Mouse (Mus musculus) activated CD4-positive, CD25-positive, alpha-beta regulatory T cell, adult 4 months (primary cell): Measurements from ENCODE around the gene Slc39a7. TPM values are rescaled to one million over a fixed set of nuclear protein-coding genes. Genes with fewer than 3 reads are reported as not detected.
"Not testable (repeated sequence)": the region's sequence is repeated elsewhere in the genome, so short reads cannot be mapped to it uniquely, and the experiment has no call there.

Experiments used
- ATAC-seq: one replicate; pipeline ENCODE4 v1.8.0; 2017
- polyA plus RNA-seq, 2 experiments: library from polyadenylated mRNA; unstranded; fragments of 100-300 nt; shearing (Covaris generic); gene quantifications; one replicate each; pipeline ENCODE4 v1.2.1; 2017

Slc39a7 gene
- polyA plus RNA-seq, 2 experiments from 2014 or later, result 34.6 to 49.4 TPM

- ATAC-seq, result no peak
Measured at GRCm38 (mm10) chr17:34029890-34030595, 1.4 kb downstream of the Slc39a7 start.

- ATAC-seq, result no peak
Measured at GRCm38 (mm10) chr17:34029150-34029889, 2.2 kb downstream of the Slc39a7 start.

- no peak for ATAC-seq
Measured at GRCm38 (mm10) chr17:34028501-34029149, 2.9 kb downstream of the Slc39a7 start.

- ATAC-seq, result peak; percentile 41
Measured at GRCm38 (mm10) chr17:34027656-34028223, 3.7 kb downstream of the Slc39a7 start, which contains the start of gene H2-Ke6. Gene H2-Ke6, minus strand, starts transcription at chr17:34028060.

- peak; percentile 60 for ATAC-seq
Measured at GRCm38 (mm10) chr17:34026917-34027655, 4.4 kb downstream of the Slc39a7 start.

GRCm38 (mm10) chr17:34026221-34026620, 5.3 kb downstream of the Slc39a7 start:
- no peak for ATAC-seq

- ATAC-seq, result no peak
Measured at GRCm38 (mm10) chr17:34025756-34026151, 5.7 kb downstream of the Slc39a7 start.

- peak; percentile 3 for ATAC-seq
Measured at GRCm38 (mm10) chr17:34024861-34025755, 6.4 kb downstream of the Slc39a7 start.

GRCm38 (mm10) chr17:34024317-34024821, 7.1 kb downstream of the Slc39a7 start, which contains the start of gene Ring1:
Gene Ring1, minus strand, starts transcription at chr17:34024680.
- peak; percentile 36 for ATAC-seq

- ATAC-seq, result no peak
Measured at GRCm38 (mm10) chr17:34023678-34024077, 7.8 kb downstream of the Slc39a7 start.

- no peak for ATAC-seq
Measured at GRCm38 (mm10) chr17:34022987-34023386, 8.5 kb downstream of the Slc39a7 start.

- no peak for ATAC-seq
Measured at GRCm38 (mm10) chr17:34022414-34022783, 9.1 kb downstream of the Slc39a7 start.

- ATAC-seq, result no peak
Measured at GRCm38 (mm10) chr17:34021539-34022413, 9.7 kb downstream of the Slc39a7 start.

- no peak for ATAC-seq
Measured at GRCm38 (mm10) chr17:34013436-34013835, 18.0 kb downstream of the Slc39a7 start.

- ATAC-seq, result no peak
Measured at GRCm38 (mm10) chr17:34010156-34010555, 21.3 kb downstream of the Slc39a7 start.

- no peak for ATAC-seq
Measured at GRCm38 (mm10) chr17:34006570-34006969, 24.9 kb downstream of the Slc39a7 start.

GRCm38 (mm10) chr17:34003426-34003825, 28.1 kb downstream of the Slc39a7 start:
- ATAC-seq, result no peak

- ATAC-seq, result not testable (repeated sequence)
Measured at GRCm38 (mm10) chr17:34000796-34001195, 30.7 kb downstream of the Slc39a7 start.

GRCm38 (mm10) chr17:34000150-34000537, 31.3 kb downstream of the Slc39a7 start, which contains the start of gene H2-K1:
Gene H2-K1, minus strand, starts transcription at chr17:34000347.
- peak; percentile 91 for ATAC-seq
